Mouse (Mus musculus) liver, embryonic 11.5 days (tissue): ENCODE measurements around the gene Gm853. TPM values are rescaled to one million over a fixed set of nuclear protein-coding genes. Genes with fewer than 3 reads are reported as not detected.

ENCODE experiments used
- ATAC-seq: fragments of 200-750 bp; cut with Nextera tagmentation; replicated peaks from 2 replicates; pipeline ENCODE4 v1.8.0; 2017; ENCODE audit warnings: moderate number of reproducible peaks, mild to moderate bottlenecking, moderate TSS enrichment, moderate library complexity; ENCODE audit not compliant: low FRiP score
- DNase-seq: peaks from one replicate; pipeline ENCODE4 v3.0.0-alpha.2; 2017; ENCODE audit warnings: low spot score
- H3K27ac ChIP-seq: fragments of 300-500 bp; sonication (generic); 2 replicates; pipeline ENCODE4 v1.5.1; 2014; ENCODE audit warnings: mild to moderate bottlenecking, low read depth, low read length, control low read depth
- H3K27me3 ChIP-seq: fragments of 300-500 bp; sonication (generic); replicated peaks from 2 replicates; pipeline ENCODE4 v1.6.1; 2014; ENCODE audit warnings: low read length, mixed read lengths; ENCODE audit not compliant: control insufficient read depth, insufficient read depth
- H3K36me3 ChIP-seq: fragments of 300-500 bp; sonication (generic); 2 replicates; pipeline ENCODE4 v1.6.1; 2014; ENCODE audit warnings: mild to moderate bottlenecking, low read length, moderate library complexity, mixed read lengths; ENCODE audit not compliant: control insufficient read depth, insufficient read depth
- H3K4me1 ChIP-seq: fragments of 300-500 bp; sonication (generic); replicated peaks from 2 replicates; pipeline ENCODE4 v1.6.1; 2014; ENCODE audit warnings: low read length, mixed read lengths; ENCODE audit not compliant: control insufficient read depth, insufficient read depth
- H3K4me2 ChIP-seq: fragments of 300-500 bp; sonication (generic); 2 replicates; pipeline ENCODE4 v1.6.1; 2014; ENCODE audit warnings: mild to moderate bottlenecking, control low read depth, moderate library complexity
- H3K4me3 ChIP-seq: fragments of 300-500 bp; sonication (generic); 2 replicates; pipeline ENCODE4 v1.5.1; 2014; ENCODE audit warnings: low read depth, low read length, control low read depth
- H3K9ac ChIP-seq: fragments of 300-500 bp; sonication (generic); 2 replicates; pipeline ENCODE4 v1.6.1; 2014; ENCODE audit warnings: low read depth, low read length, control low read depth
- H3K9me3 ChIP-seq: fragments of 300-500 bp; sonication (generic); 2 replicates; pipeline ENCODE4 v1.6.1; 2016; ENCODE audit warnings: low read length, inconsistent platforms, mixed read lengths; ENCODE audit not compliant: control insufficient read depth
- WGBS: fragments of 180-500 bp; shearing (Covaris S2); extraction: QIAGEN DNeasy Blood & Tissue Kit; methylation state at CpG from one replicate; pipeline ENCODE4 v1.1.7; 2014; 5-methylcytosine and 5-hydroxymethylcytosine counted together
- polyA plus RNA-seq: library from polyadenylated mRNA; unstranded; fragments of >200 nt; fragmentation: Nextera tagmentation; extraction: Ambion mirVana; gene quantifications from 2 replicates; pipeline ENCODE4 v1.2.1, GENCODE M21; 2014

Gene Gm853
- polyA plus RNA-seq, 1 experiment from 2014 or later = not detected

DNA sequence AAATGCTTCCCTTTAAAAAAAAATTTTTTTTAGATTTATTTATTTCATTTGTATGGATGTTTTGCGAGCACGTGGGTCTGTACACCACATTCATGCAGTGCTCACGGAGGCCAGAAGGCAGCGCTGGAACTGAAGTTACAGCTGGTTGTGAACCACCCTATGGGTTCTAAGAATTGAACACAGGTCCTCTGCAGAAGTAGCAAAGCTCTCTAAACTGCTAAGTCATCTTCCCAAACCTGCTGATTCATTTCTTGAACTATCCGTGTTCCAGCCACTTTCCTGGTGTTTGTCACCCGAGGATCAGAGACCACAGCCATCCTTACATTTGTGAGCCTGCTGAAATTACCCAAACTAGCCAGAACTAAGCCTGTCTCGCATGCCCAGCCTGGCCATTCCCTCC lies 9.8 kb downstream of the Gm853 start:
- no peak for DNase-seq
- Histone ChIP-seq H3K4me1 (peaks cover 7% of the 10 kb centered on the region), H3K9ac (no peak overlapping the region), H3K36me3 (no peaks in the 10 kb centered on the region), H3K4me2 (no peak overlapping the region), H3K9me3 (no peaks in the 10 kb centered on the region), H3K4me3 (no peak overlapping the region), H3K27ac (no peak overlapping the region), H3K27me3 (no peaks in the 10 kb centered on the region)
- WGBS = 62% methylated on average over 7 of the region's 7 CpGs
- no peak for ATAC-seq

DNA sequence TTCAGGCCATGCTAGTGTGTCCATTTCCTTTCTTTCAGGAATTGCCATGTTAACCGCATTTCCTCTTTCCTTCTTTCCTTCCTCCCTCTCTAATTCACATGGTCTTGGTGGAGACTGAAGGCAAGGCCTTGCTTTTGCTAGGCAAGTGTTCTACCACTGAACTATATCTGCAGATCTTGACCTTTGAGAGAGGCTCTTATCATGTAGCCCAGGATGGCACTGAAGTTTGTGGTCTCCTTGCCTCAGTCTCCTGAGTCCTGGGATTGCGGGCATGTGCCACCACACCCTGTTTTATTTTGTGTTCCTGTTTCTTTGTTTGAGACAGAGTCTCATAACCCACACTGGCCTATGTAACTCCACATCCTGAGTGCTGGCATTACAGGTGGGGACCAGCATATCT lies 10.3 kb downstream of the Gm853 start:
- ATAC-seq (no peak), DNase-seq (no peak)
- no peaks in the 10 kb centered on the region for H3K9me3 ChIP-seq
- H3K36me3 ChIP-seq = no peaks in the 10 kb centered on the region
- no peaks in the 10 kb centered on the region for H3K27me3 ChIP-seq
- H3K9ac ChIP-seq = no peak overlapping the region
- no peak overlapping the region for H3K4me2 ChIP-seq
- H3K27ac ChIP-seq = no peak overlapping the region
- peaks cover 7% of the 10 kb centered on the region for H3K4me1 ChIP-seq
- 63% methylated on average over 2 of the region's 2 CpGs for WGBS
- H3K4me3 ChIP-seq = no peak overlapping the region

DNA sequence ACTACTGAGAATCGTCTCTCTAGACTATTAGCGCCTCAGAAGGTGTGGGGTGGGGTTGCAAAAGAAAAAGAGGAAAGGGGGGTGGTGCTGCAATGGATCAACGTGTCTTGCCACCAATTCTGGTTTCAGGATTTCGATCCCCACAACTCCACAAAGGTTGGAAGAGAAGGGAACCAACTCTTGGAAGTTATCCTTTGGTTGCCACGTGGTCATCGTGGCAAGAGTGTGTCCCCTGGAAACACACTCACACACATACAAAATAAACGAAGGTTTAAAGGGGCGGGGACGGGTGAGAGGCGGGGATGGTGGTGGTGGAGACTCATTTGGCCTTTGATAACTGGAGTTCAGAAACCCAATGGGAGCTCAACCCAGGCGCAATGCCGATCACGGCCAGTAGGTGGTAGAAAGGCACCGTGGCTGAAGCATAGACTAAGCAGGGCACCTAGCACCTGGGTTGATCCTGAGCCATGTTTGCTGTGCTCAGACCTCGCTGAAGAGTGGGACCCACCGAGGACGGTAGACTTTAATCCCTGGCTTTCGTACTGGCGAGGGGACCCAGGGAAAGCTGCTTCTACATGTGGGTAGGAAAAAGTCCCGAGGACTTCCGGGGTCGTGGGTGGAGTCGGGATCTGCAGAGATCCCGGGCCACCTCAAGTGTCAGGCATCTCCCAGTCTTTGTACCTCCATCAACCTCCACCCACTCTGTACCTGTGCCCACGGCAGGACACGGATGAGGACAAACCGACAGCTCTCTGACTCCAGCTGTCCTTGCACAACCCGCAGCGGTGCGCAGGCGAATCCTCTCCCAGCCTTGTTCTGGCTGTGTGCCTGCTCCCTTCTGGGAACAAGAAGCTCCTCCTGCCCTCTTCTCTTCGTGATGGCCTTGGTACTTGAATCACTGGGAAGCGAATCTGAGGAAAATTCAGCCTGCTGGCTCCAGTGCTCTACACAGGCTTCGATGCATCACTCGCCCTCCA lies 23.2 kb downstream of the Gm853 start:
- H3K36me3 ChIP-seq = no peaks in the 10 kb centered on the region
- H3K9ac ChIP-seq = no peak overlapping the region
- no peaks in the 10 kb centered on the region; the same call in 1 of the 2 replicates for H3K4me1 ChIP-seq
- DNase-seq (peak; percentile 75), ATAC-seq (peak; percentile 66; the same call in 1 of the 2 replicates)
- no peak overlapping the region for H3K27ac ChIP-seq
- H3K4me3 ChIP-seq = peak overlapping the region; percentile 20; the same call in 1 of the 2 replicates
- 17% methylated on average over 35 of the region's 35 CpGs for WGBS
- peak overlapping the region; percentile 61 for H3K4me2 ChIP-seq
- H3K27me3 ChIP-seq = peaks cover 32% of the 10 kb centered on the region
- no peaks in the 10 kb centered on the region for H3K9me3 ChIP-seq

DNA sequence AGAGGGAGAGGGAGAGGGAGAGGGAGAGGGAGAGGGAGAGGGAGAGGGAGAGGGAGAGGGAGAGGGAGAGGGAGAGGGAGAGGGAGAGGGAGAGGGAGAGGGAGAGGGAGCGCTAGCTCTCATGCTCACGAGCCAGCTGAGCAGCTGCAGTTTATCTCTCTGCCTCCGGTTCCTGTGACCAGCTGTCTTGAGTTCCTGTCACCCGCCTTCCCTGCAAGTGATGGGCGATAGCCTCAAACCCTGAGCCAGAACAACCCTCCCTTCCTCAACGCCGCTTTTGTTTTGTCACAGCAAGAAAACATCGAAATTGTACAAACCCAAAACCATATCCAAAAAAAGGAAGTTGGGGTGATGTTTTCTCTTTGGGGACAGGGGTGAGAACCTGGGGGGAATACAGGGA lies 25.7 kb downstream of the Gm853 start:
- Histone ChIP-seq H3K27ac (no peak overlapping the region), H3K4me3 (no peak overlapping the region), H3K4me2 (no peak overlapping the region), H3K9me3 (no peaks in the 10 kb centered on the region), H3K4me1 (no peaks in the 10 kb centered on the region; the same call in 1 of the 2 replicates), H3K36me3 (no peaks in the 10 kb centered on the region), H3K9ac (no peak overlapping the region), H3K27me3 (peaks cover 32% of the 10 kb centered on the region)
- DNase-seq = no peak
- no peak for ATAC-seq
- WGBS = 48% methylated on average over 8 of the region's 8 CpGs

DNA sequence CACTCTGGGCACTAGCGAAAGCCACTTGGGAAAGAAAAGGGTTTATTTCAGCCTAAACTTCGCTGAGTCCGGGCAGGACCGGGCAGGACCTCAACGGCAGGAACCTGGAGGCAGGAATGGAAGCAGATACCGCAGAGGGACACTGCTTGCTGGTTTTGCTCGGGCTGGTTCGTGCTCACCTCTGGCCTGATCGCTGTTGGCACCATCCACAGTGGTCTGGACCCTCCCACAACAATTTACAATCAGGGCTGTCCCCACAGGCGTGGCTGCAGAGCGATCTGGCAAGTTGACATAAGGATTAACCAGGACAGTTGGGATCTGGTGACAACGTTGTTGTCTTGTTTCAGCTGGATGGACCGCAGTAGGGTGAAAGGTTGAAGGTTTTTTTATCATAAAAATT lies 26.3 kb downstream of the Gm853 start:
- no peak for DNase-seq
- H3K4me1 ChIP-seq = no peaks in the 10 kb centered on the region; the same call in 1 of the 2 replicates
- H3K27ac ChIP-seq = no peak overlapping the region
- H3K4me2 ChIP-seq = no peak overlapping the region
- no peak for ATAC-seq
- H3K27me3 ChIP-seq = peaks cover 32% of the 10 kb centered on the region
- H3K9ac ChIP-seq = no peak overlapping the region
- WGBS = 63% methylated on average over 13 of the region's 13 CpGs
- H3K36me3 ChIP-seq = no peaks in the 10 kb centered on the region
- no peak overlapping the region for H3K4me3 ChIP-seq
- H3K9me3 ChIP-seq = no peaks in the 10 kb centered on the region

DNA sequence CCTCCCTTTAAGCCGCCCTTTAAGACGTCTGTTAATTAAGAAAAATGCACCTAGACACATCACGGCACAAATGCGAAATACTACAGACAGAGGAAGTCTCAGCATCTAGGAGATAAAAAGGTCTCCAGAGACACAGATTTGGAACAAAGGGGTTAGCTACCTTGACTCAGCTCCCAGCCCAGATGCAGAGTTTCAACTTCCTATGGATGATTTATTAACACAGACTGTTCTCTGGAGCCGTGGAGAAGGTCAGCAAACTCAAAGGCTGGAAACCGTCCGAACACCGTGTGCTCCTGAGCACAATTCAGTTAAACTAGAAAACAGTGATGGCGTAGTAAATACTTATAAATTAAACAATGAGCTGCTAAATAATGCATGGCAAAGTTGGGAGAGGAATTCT lies 29.9 kb downstream of the Gm853 start:
- Histone ChIP-seq H3K9ac (no peak overlapping the region), H3K4me3 (no peak overlapping the region), H3K27ac (no peak overlapping the region), H3K36me3 (no peaks in the 10 kb centered on the region), H3K4me1 (no peaks in the 10 kb centered on the region), H3K27me3 (peaks cover 14% of the 10 kb centered on the region; the same call in 1 of the 2 replicates), H3K4me2 (no peak overlapping the region), H3K9me3 (no peaks in the 10 kb centered on the region)
- 54% methylated on average over 9 of the region's 9 CpGs for WGBS
- DNase-seq (no peak), ATAC-seq (no peak)

DNA sequence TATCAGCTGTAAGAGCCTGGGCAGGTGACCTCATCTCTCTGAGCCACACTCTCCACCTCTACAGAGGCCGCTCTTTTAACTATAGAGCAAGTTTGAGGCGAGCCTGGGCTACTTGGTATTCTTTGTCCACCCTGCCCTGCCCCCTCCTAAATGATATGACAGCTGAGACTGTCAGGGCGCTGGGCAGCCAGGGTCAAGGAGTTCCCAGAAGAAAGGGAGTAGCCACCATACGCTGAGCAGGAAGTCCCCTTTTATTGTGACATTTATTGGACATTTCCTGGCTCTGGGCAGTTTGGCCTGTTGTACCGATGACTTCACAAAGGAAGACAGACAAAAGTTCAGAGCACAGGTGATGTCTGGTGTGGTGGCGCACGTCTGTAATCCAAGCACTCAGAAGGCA lies 32.6 kb downstream of the Gm853 start:
- H3K27ac ChIP-seq = no peak overlapping the region
- no peak overlapping the region for H3K4me2 ChIP-seq
- no peaks in the 10 kb centered on the region for H3K36me3 ChIP-seq
- no peak overlapping the region for H3K4me3 ChIP-seq
- H3K9me3 ChIP-seq = no peaks in the 10 kb centered on the region
- no peak overlapping the region for H3K9ac ChIP-seq
- no peaks in the 10 kb centered on the region for H3K4me1 ChIP-seq
- ATAC-seq (no peak), DNase-seq (no peak)
- H3K27me3 ChIP-seq = peaks cover 3% of the 10 kb centered on the region; the same call in 1 of the 2 replicates
- 66% methylated on average over 7 of the region's 7 CpGs for whole genome bisulfite sequencing

DNA sequence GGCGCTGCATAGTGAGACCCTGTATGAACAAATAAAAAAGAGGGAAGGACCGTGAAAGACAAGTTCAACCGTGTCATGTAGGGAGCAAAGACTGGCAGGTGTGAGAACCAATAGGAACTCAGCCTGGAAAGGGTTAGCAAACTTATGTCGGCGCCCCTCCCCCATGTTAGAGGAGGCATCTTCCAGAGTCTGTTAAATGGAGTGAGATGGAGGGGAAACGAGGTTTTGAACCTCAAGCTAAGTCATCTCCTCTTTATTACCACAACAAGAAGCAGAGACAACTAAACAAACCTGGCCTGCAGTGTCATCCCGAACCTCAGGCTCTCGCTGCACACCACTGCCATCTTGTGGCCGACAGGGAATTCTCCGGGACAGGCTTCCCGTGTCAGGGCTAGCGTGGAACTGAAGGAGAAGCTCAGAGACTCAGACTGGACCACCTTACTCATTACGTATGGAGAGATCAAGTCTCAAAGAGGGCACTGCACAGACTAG lies 33.3 kb downstream of the Gm853 start:
- Histone ChIP-seq H3K4me1 (no peaks in the 10 kb centered on the region), H3K27ac (no peak overlapping the region), H3K27me3 (no peaks in the 10 kb centered on the region), H3K4me2 (peak overlapping the region; percentile 39; the same call in 1 of the 2 replicates), H3K4me3 (no peak overlapping the region), H3K36me3 (no peaks in the 10 kb centered on the region), H3K9ac (no peak overlapping the region), H3K9me3 (no peaks in the 10 kb centered on the region)
- 4% methylated on average over 13 of the region's 13 CpGs for WGBS
- peak; percentile 74 for DNase-seq
- peak; percentile 41; the same call in 1 of the 2 replicates for ATAC-seq
